Mouse (Mus musculus): ENCODE results near the gene Gm13101.
"Not testable (repeated sequence)": the region's sequence is repeated elsewhere in the genome, so short reads cannot be mapped to it uniquely, and the experiment has no call there.

DNA sequence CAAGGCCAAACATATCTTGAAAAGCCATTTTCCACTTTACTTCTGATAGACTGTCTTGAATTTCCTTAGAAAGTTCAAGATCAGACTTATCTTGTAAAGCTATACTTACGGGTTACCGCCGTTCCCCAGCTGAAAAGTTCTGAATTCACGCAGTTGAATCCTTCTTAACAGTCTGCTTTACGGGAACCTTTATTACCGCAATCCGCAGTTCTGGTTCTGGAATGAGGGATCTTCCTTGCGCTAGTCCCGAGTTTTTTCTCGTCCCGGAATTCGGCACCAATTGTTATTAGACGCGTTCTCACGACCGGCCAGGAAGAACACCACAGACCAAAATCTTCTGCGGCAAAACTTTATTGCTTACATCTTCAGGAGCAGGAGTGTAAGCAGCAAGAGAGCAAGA, 21.4 kb upstream of the Gm13101 start:
- not testable (repeated sequence) for TF ChIP-seq CTCF (IDR thresholded peaks at IDR 0.05; ENCODE audit: borderline replicate concordance, insufficient read depth, low read depth, low read length); POLR2A (IDR thresholded peaks at IDR 0.05; ENCODE audit: borderline replicate concordance, insufficient read depth, low read length)
